Mouse (Mus musculus) forebrain, embryonic 11.5 days (tissue): ENCODE results near the gene Rnf115. TPM values are rescaled to one million over a fixed set of nuclear protein-coding genes. Genes with fewer than 3 reads are reported as not detected.

Experiments
- ATAC-seq: fragments of 200-750 bp; cut with Nextera tagmentation; replicated peaks from 2 replicates; pipeline ENCODE4 v1.8.0; 2017; ENCODE audit warnings: moderate TSS enrichment; ENCODE audit not compliant: low FRiP score
- DNase-seq: peaks from one replicate; pipeline ENCODE4 v3.0.0-alpha.2; 2017; ENCODE audit warnings: low spot score
- H3K27ac ChIP-seq: fragments of 300-500 bp; sonication (generic); 2 replicates; pipeline ENCODE4 v1.5.1; 2014; ENCODE audit warnings: low read depth, low read length
- H3K27me3 ChIP-seq: fragments of 300-500 bp; sonication (generic); 2 replicates; pipeline ENCODE4 v1.6.1; 2014; ENCODE audit warnings: mild to moderate bottlenecking, low read length, mixed read lengths; ENCODE audit not compliant: control insufficient read depth, insufficient read depth
- H3K36me3 ChIP-seq: fragments of 300-500 bp; sonication (generic); 2 replicates; pipeline ENCODE4 v1.6.1; 2014; ENCODE audit warnings: mild to moderate bottlenecking, low read length, moderate library complexity, mixed read lengths; ENCODE audit not compliant: control insufficient read depth, insufficient read depth
- H3K4me1 ChIP-seq: fragments of 300-500 bp; sonication (generic); replicated peaks from 2 replicates; pipeline ENCODE4 v1.6.1; 2014; ENCODE audit warnings: low read length, mixed read lengths; ENCODE audit not compliant: control insufficient read depth, insufficient read depth
- H3K4me2 ChIP-seq: fragments of 300-500 bp; sonication (generic); 2 replicates; pipeline ENCODE4 v1.6.1; 2014; ENCODE audit warnings: low read depth, mild to moderate bottlenecking, low read length, moderate library complexity, mixed read lengths; ENCODE audit not compliant: severe bottlenecking
- H3K4me3 ChIP-seq: fragments of 300-500 bp; sonication (generic); 2 replicates; pipeline ENCODE4 v1.5.1; 2014; ENCODE audit warnings: low read depth, low read length
- H3K9ac ChIP-seq: fragments of 300-500 bp; sonication (generic); 2 replicates; pipeline ENCODE4 v1.6.1; 2014; ENCODE audit warnings: low read length
- H3K9me3 ChIP-seq: fragments of 300-500 bp; sonication (generic); 2 replicates; pipeline ENCODE4 v1.6.1; 2016; ENCODE audit warnings: low read length, mixed read lengths; ENCODE audit not compliant: control insufficient read depth
- WGBS: fragments of 180-500 bp; shearing (Covaris S2); extraction: QIAGEN DNeasy Blood & Tissue Kit; methylation state at CpG from one replicate; pipeline ENCODE4 v1.1.7; 2014; 5-methylcytosine and 5-hydroxymethylcytosine counted together
- polyA plus RNA-seq: library from polyadenylated mRNA; unstranded; fragments of >200 nt; fragmentation: Nextera tagmentation; extraction: Ambion mirVana; gene quantifications from 2 replicates; pipeline ENCODE4 v1.2.1, GENCODE M21; 2014

Gene Rnf115
- polyA plus RNA-seq, 1 experiment from 2014 or later: 95.3 TPM

GRCm38 (mm10) chr3:96688854-96689253 lies 38.6 kb upstream of the Rnf115 start:
- no peak overlapping the region for H3K4me3 ChIP-seq
- H3K4me1 ChIP-seq: no peaks in the 10 kb centered on the region
- no peaks in the 10 kb centered on the region for H3K9me3 ChIP-seq
- no peak overlapping the region for H3K4me2 ChIP-seq
- DNase-seq: no peak
- H3K36me3 ChIP-seq: no peaks in the 10 kb centered on the region
- no peaks in the 10 kb centered on the region for H3K27me3 ChIP-seq
- H3K9ac ChIP-seq: no peak overlapping the region
- no peak for ATAC-seq
- whole genome bisulfite sequencing: 89% methylated on average over 11 of the region's 11 CpGs
- H3K27ac ChIP-seq: no peak overlapping the region

GRCm38 (mm10) chr3:96690298-96690697 lies 37.2 kb upstream of the Rnf115 start:
- no peak overlapping the region for H3K4me2 ChIP-seq
- 44% methylated on average over 3 of the region's 3 CpGs for WGBS
- DNase-seq (no peak), ATAC-seq (no peak)
- no peaks in the 10 kb centered on the region for H3K27me3 ChIP-seq
- H3K36me3 ChIP-seq: no peaks in the 10 kb centered on the region
- H3K9ac ChIP-seq: no peak overlapping the region
- no peaks in the 10 kb centered on the region for H3K4me1 ChIP-seq
- H3K27ac ChIP-seq: no peak overlapping the region
- no peaks in the 10 kb centered on the region for H3K9me3 ChIP-seq
- H3K4me3 ChIP-seq: no peak overlapping the region

- no peak overlapping the region for H3K27ac ChIP-seq
Measured at GRCm38 (mm10) chr3:96692506-96692905, 35.0 kb upstream of the Rnf115 start.

GRCm38 (mm10) chr3:96693579-96693978 lies 33.9 kb upstream of the Rnf115 start:
- Histone ChIP-seq H3K27me3 (no peaks in the 10 kb centered on the region), H3K27ac (no peak overlapping the region), H3K9me3 (no peaks in the 10 kb centered on the region), H3K36me3 (no peaks in the 10 kb centered on the region), H3K4me1 (no peaks in the 10 kb centered on the region), H3K4me2 (no peak overlapping the region), H3K9ac (no peak overlapping the region), H3K4me3 (no peak overlapping the region)
- no peak for DNase-seq
- 87% methylated on average over 1 of the region's 1 CpGs for WGBS
- ATAC-seq: no peak

More at GRCm38 (mm10) chr3:96692506-96692905, 35.0 kb upstream of the Rnf115 start:
- Histone ChIP-seq H3K27me3 (no peaks in the 10 kb centered on the region), H3K9me3 (no peaks in the 10 kb centered on the region), H3K4me1 (no peaks in the 10 kb centered on the region), H3K4me3 (no peak overlapping the region), H3K9ac (no peak overlapping the region), H3K4me2 (no peak overlapping the region), H3K36me3 (no peaks in the 10 kb centered on the region)
- 9% methylated on average over 3 of the region's 3 CpGs for WGBS
- ATAC-seq (no peak), DNase-seq (peak; percentile 66)

GRCm38 (mm10) chr3:96696198-96696765 lies 31.2 kb upstream of the Rnf115 start, which contains the start of gene Pias3:
Gene Pias3 (plus strand): TSS chr3:96696384.
- Histone ChIP-seq H3K27ac (peak within 1 kb of the TSS; percentile 90), H3K9me3 (no peaks in the 10 kb centered on the region), H3K27me3 (no peaks in the 10 kb centered on the region), H3K4me2 (peak within 1 kb of the TSS; percentile 59), H3K36me3 (no peaks in the 10 kb centered on the region), H3K4me1 (no peaks in the 10 kb centered on the region), H3K9ac (peak within 1 kb of the TSS; percentile 90), H3K4me3 (peak within 1 kb of the TSS; percentile 82)
- peak; percentile 83 for ATAC-seq
- under 1% methylated on average over 35 of the region's 35 CpGs for WGBS
- DNase-seq: peak; percentile 90

GRCm38 (mm10) chr3:96696766-96697732 lies 30.4 kb upstream of the Rnf115 start:
- Histone ChIP-seq H3K27ac (peak overlapping the region; percentile 90), H3K4me2 (peak overlapping the region; percentile 59), H3K27me3 (no peaks in the 10 kb centered on the region), H3K9ac (peak overlapping the region; percentile 90), H3K9me3 (no peaks in the 10 kb centered on the region), H3K4me3 (peak overlapping the region; percentile 82), H3K36me3 (no peaks in the 10 kb centered on the region; the same call in 1 of the 2 replicates), H3K4me1 (no peaks in the 10 kb centered on the region)
- WGBS: under 1% methylated on average over 82 of the region's 85 CpGs
- peak; percentile 95 for DNase-seq
- peak; percentile 90 for ATAC-seq

- Histone ChIP-seq H3K36me3 (peaks cover 4% of the 10 kb centered on the region; the same call in 1 of the 2 replicates), H3K9me3 (no peaks in the 10 kb centered on the region), H3K4me2 (no peak overlapping the region), H3K27ac (no peak overlapping the region), H3K9ac (no peak overlapping the region), H3K4me1 (no peaks in the 10 kb centered on the region), H3K4me3 (no peak overlapping the region), H3K27me3 (no peaks in the 10 kb centered on the region)
- no peak for DNase-seq
- WGBS: 56% methylated on average over 19 of the region's 19 CpGs
- ATAC-seq: no peak
Measured at GRCm38 (mm10) chr3:96698993-96699690, 28.3 kb upstream of the Rnf115 start.

- no peaks in the 10 kb centered on the region for H3K4me1 ChIP-seq
- DNase-seq: no peak
- H3K9me3 ChIP-seq: no peaks in the 10 kb centered on the region
- no peak overlapping the region for H3K9ac ChIP-seq
- no peaks in the 10 kb centered on the region for H3K27me3 ChIP-seq
- H3K27ac ChIP-seq: no peak overlapping the region
- no peak overlapping the region for H3K4me2 ChIP-seq
- no peak overlapping the region for H3K4me3 ChIP-seq
- peaks cover 4% of the 10 kb centered on the region; the same call in 1 of the 2 replicates for H3K36me3 ChIP-seq
- WGBS: 53% methylated on average over 7 of the region's 7 CpGs
- no peak for ATAC-seq
Measured at GRCm38 (mm10) chr3:96700376-96700775, 27.1 kb upstream of the Rnf115 start.
